Mouse (Mus musculus) heart, postnatal 0 days (tissue): ENCODE measurements around the gene Mut. TPM values are rescaled to one million over a fixed set of nuclear protein-coding genes. Genes with fewer than 3 reads are reported as not detected.

ENCODE experiments used
- ATAC-seq: fragments of 200-750 bp; cut with Nextera tagmentation; 2 replicates; pipeline ENCODE4 v1.8.0; 2017; ENCODE audit warnings: low read depth, moderate number of reproducible peaks, moderate library complexity; ENCODE audit not compliant: insufficient read depth
- DNase-seq: peaks from one replicate; pipeline ENCODE4 v3.0.0-alpha.2; 2016; ENCODE audit warnings: low spot score
- H3K27ac ChIP-seq: fragments of 300-500 bp; sonication (generic); 2 replicates; pipeline ENCODE4 v1.5.1; 2014; ENCODE audit warnings: low read depth, mild to moderate bottlenecking
- H3K27me3 ChIP-seq: fragments of 300-500 bp; sonication (generic); 2 replicates; pipeline ENCODE4 v1.6.1; 2014; ENCODE audit warnings: low read length, mixed read lengths; ENCODE audit not compliant: control insufficient read depth, insufficient read depth
- H3K36me3 ChIP-seq: fragments of 300-500 bp; sonication (generic); replicated peaks from 2 replicates; pipeline ENCODE4 v1.6.1; 2014; ENCODE audit warnings: low read length, mixed read lengths; ENCODE audit not compliant: control insufficient read depth, insufficient read depth
- H3K4me1 ChIP-seq: fragments of 300-500 bp; sonication (generic); 2 replicates; pipeline ENCODE4 v1.6.1; 2014; ENCODE audit warnings: antibody characterized with exemption; ENCODE audit not compliant: control insufficient read depth, insufficient read depth
- H3K4me2 ChIP-seq: fragments of 300-500 bp; sonication (generic); 2 replicates; pipeline ENCODE4 v1.6.1; 2014; ENCODE audit warnings: low read depth, mild to moderate bottlenecking, low read length, moderate library complexity
- H3K4me3 ChIP-seq: fragments of 300-500 bp; sonication (generic); 2 replicates; pipeline ENCODE4 v1.5.1; 2014; ENCODE audit warnings: low read depth, low read length
- H3K9ac ChIP-seq: fragments of 300-500 bp; sonication (generic); replicated peaks from 2 replicates; pipeline ENCODE4 v1.6.1; 2014; ENCODE audit warnings: low read depth, low read length, mixed read lengths
- H3K9me3 ChIP-seq: fragments of 300-500 bp; sonication (generic); replicated peaks from 2 replicates; pipeline ENCODE4 v1.6.1; 2016; ENCODE audit warnings: low read length; ENCODE audit not compliant: control insufficient read depth
- CTCF ChIP-seq: IDR thresholded peaks from 2 replicates; pipeline ENCODE4 v1.5.1; 2016; ENCODE audit warnings: antibody characterized with exemption, control low read depth, low read depth
- EP300 ChIP-seq: IDR thresholded peaks from 2 replicates; pipeline ENCODE4 v1.6.1; 2016; ENCODE audit warnings: antibody characterized with exemption, low read depth
- WGBS: fragments of 180-500 bp; shearing (Covaris S2); extraction: QIAGEN DNeasy Blood & Tissue Kit; methylation state at CpG from one replicate; pipeline ENCODE4 v1.1.7; 2014; 5-methylcytosine and 5-hydroxymethylcytosine counted together
- polyA plus RNA-seq: library from polyadenylated mRNA; unstranded; fragments of >200 nt; fragmentation: Nextera tagmentation; extraction: Ambion mirVana; gene quantifications from 2 replicates; pipeline ENCODE4 v1.2.1, GENCODE M21; 2015
- total RNA-seq: library from RNA; depleted of rRNA; stranded (reverse); fragments of >200 nt; gene quantifications from 2 replicates; pipeline ENCODE4 v1.2.3, GENCODE M21; 2014; ENCODE audit warnings: low replicate concordance; rRNA removed

The Mut gene
- total and polyA plus RNA-seq, 2 experiments from 2014 or later = 42.3 to 46.9 TPM

- no peak overlapping the region for H3K4me3 ChIP-seq
- WGBS = 68% methylated on average over 3 of the region's 3 CpGs
- TF ChIP-seq EP300 = no peak
- no peak for TF ChIP-seq CTCF
- no peak overlapping the region for H3K4me2 ChIP-seq
- no peaks in the 10 kb centered on the region for H3K27me3 ChIP-seq
- ATAC-seq (no peak), DNase-seq (no peak)
- H3K4me1 ChIP-seq = no peaks in the 10 kb centered on the region
- no peak overlapping the region for H3K9ac ChIP-seq
- no peak overlapping the region for H3K27ac ChIP-seq
- no peaks in the 10 kb centered on the region for H3K9me3 ChIP-seq
- H3K36me3 ChIP-seq = peaks cover 63% of the 10 kb centered on the region
Observed at GRCm38 (mm10) chr17:40948518-40948917, 14.0 kb downstream of the Mut start.

- H3K4me1 ChIP-seq = no peaks in the 10 kb centered on the region
- ATAC-seq (no peak), DNase-seq (no peak)
- no peaks in the 10 kb centered on the region for H3K27me3 ChIP-seq
- no peak overlapping the region for H3K27ac ChIP-seq
- no peak overlapping the region for H3K9ac ChIP-seq
- no peak overlapping the region for H3K4me2 ChIP-seq
- 0 out of 2 replicates have a peak, but pooled peaks have one; percentile 28 for TF ChIP-seq CTCF
- TF ChIP-seq EP300 = no peak
- H3K9me3 ChIP-seq = no peaks in the 10 kb centered on the region
- WGBS = 68% methylated on average over 11 of the region's 11 CpGs
- no peaks in the 10 kb centered on the region for H3K36me3 ChIP-seq
- H3K4me3 ChIP-seq = no peak overlapping the region
Observed at GRCm38 (mm10) chr17:40977914-40978313, 43.4 kb downstream of the Mut start.

- Histone ChIP-seq H3K27me3 (no peaks in the 10 kb centered on the region), H3K27ac (no peak overlapping the region), H3K9ac (no peak overlapping the region), H3K4me1 (no peaks in the 10 kb centered on the region), H3K36me3 (no peaks in the 10 kb centered on the region), H3K4me2 (no peak overlapping the region), H3K9me3 (no peaks in the 10 kb centered on the region), H3K4me3 (no peak overlapping the region)
- TF ChIP-seq CTCF = no peak
- no peak for TF ChIP-seq EP300
- WGBS = 56% methylated on average over 3 of the region's 3 CpGs
- ATAC-seq = no peak
- DNase-seq = no peak
Observed at GRCm38 (mm10) chr17:40992102-40992501, 57.6 kb downstream of the Mut start.

Other genes starting within 250 kb of the Mut start
- not detected in 2 replicates for gene Esp1, start 207.6 kb upstream of the Mut start, total RNA-seq
- not detected in 2 replicates for gene Esp1, start 207.6 kb upstream of the Mut start, polyA plus RNA-seq
- not detected in 2 replicates for gene Crisp2, start 127.7 kb upstream of the Mut start, total RNA-seq
- not detected in 2 replicates for gene Crisp2, start 127.7 kb upstream of the Mut start, polyA plus RNA-seq
- gene Rhag, start 123.6 kb upstream of the Mut start, total RNA-seq = 0.58 TPM in 1 of 2 replicates, not detected in the other
- gene Rhag, start 123.6 kb upstream of the Mut start, polyA plus RNA-seq = 0.18 and 0.34 TPM in 2 replicates
- gene 9130008F23Rik, start 54.1 kb upstream of the Mut start, total RNA-seq = 2.4 and 3.8 TPM in 2 replicates
- 1.2 and 1.3 TPM in 2 replicates for gene 9130008F23Rik, start 54.1 kb upstream of the Mut start, polyA plus RNA-seq
- gene Glyatl3, start 20.3 kb upstream of the Mut start, total RNA-seq = not detected in 2 replicates
- gene Glyatl3, start 20.3 kb upstream of the Mut start, polyA plus RNA-seq = not detected in 2 replicates
- 3.1 and 8.3 TPM in 2 replicates for gene Cenpq, start 362 bp downstream of the Mut start, total RNA-seq
- 10.7 and 11.3 TPM in 2 replicates for gene Cenpq, start 362 bp downstream of the Mut start, polyA plus RNA-seq